Mouse (Mus musculus): ENCODE measurements around the gene Gpd2.

GRCm38 (mm10) chr2:57407414-57408019 is 170.1 kb downstream of the Gpd2 start:
- TF ChIP-seq POLR2AphosphoS2 (IDR thresholded peaks at IDR 0.05; ENCODE audit: insufficient read length, low read depth) = no peak
- no peak for TF ChIP-seq MAX (IDR thresholded peaks at IDR 0.05; ENCODE audit: low read depth)
- TF ChIP-seq POLR2A (IDR thresholded peaks at IDR 0.05; ENCODE audit: insufficient read length, low read depth) = no peak
- no peak for TF ChIP-seq CEBPB (IDR thresholded peaks at IDR 0.05; ENCODE audit: insufficient read depth, poor library complexity, severe bottlenecking)
- TF ChIP-seq TCF3 (IDR thresholded peaks at IDR 0.05; ENCODE audit: insufficient read length, low read depth) = no peak
- TF ChIP-seq E2F4 (IDR thresholded peaks at IDR 0.05; ENCODE audit: insufficient read depth) = no peak
- no peak for TF ChIP-seq MYOD1 (IDR thresholded peaks at IDR 0.05; ENCODE audit: control insufficient read depth in 1 of 3, insufficient read length in 2 of 3, low read depth in 2 of 3)
- no peak for TF ChIP-seq REST (IDR thresholded peaks at IDR 0.05; ENCODE audit: insufficient read depth, insufficient read length)
- no peak for TF ChIP-seq MYOG (IDR thresholded peaks at IDR 0.05; ENCODE audit: control insufficient read depth in 1 of 3, insufficient read depth in 1 of 3, insufficient read length in 2 of 3, low read depth in 2 of 3)
- TF ChIP-seq TCF12 (IDR thresholded peaks at IDR 0.05; ENCODE audit: insufficient read depth, poor library complexity, severe bottlenecking) = no peak
